Mouse (Mus musculus): Measurements from ENCODE around the gene Safb. TPM values are rescaled to one million over a fixed set of nuclear protein-coding genes. Genes with fewer than 3 reads are reported as not detected.
A peak's percentile ranks its signal among the peaks of the same experiment; 100 is the strongest.
"Not testable (repeated sequence)": the region's sequence is repeated elsewhere in the genome, so short reads cannot be mapped to it uniquely, and the experiment has no call there.

Safb gene
- total and polyA plus RNA-seq, 3 experiments = 67.0 to 151 (median 121) TPM

DNA sequence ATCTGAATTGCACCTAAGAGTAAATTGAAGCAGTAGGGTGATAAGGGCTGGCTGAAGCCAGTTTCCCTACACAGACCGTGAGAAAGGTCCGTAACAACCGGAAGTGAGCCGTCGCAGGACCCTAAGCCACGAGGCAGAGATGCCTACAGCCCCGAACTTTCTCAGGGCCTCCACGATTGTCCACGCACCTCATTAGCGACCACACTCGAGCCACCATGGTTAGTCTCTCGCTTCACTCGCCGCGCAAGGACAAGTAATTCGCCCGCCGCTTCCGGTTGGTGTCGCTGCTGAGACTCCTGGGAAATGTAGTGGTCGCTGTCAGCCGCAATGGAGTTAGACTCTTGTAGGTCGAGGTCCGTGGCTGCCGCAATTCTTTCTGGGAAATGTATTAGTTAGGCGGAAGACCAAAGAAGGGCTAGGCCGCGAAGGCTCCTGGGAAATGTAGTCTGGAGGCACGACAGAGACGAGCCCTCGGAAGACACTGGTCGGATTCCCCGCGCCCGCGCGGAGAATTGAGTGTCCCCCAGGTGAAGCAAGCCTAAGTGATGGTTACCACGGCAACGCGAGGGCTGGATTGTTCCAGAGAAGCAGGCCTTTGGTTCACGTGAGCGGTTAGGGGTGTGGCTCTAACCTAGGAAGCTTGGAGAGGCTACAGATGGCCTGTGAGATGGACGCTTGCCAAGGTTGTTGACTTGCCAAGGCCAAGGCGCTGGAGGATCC is 25.0 kb downstream of the Safb start, which contains the start of gene 2410015M20Rik:
Gene 2410015M20Rik, minus strand, starts transcription at position 320 of the 720 bp plus-strand sequence.
- no peaks in the 10 kb centered on the region for H3K27me3 ChIP-seq (ENCODE audit: insufficient read depth, low read length)
- peak; percentile 77 for ATAC-seq (ENCODE audit: extremely low read depth, insufficient number of reproducible peaks, low FRiP score, poor library complexity, severe bottlenecking)
- peaks cover 67% of the 10 kb centered on the region for H3K36me3 ChIP-seq (replicated peaks)
- peaks cover 74% of the 10 kb centered on the region for H3K4me1 ChIP-seq (ENCODE audit: insufficient read depth, low read depth, low read length)
- no peaks in the 10 kb centered on the region for H3K9me3 ChIP-seq (replicated peaks)
- peak within 1 kb of the TSS; percentile 82 for H3K4me3 ChIP-seq (ENCODE audit: low read depth, low read length)
- TF ChIP-seq CTCF (IDR thresholded peaks at IDR 0.05; ENCODE audit: low read depth, low read length) (no peak), GATA1 (IDR thresholded peaks at IDR 0.05; ENCODE audit: borderline replicate concordance, low read length) (no peak)
- peak; percentile 82 for DNase-seq (ENCODE audit: low spot score)

DNA sequence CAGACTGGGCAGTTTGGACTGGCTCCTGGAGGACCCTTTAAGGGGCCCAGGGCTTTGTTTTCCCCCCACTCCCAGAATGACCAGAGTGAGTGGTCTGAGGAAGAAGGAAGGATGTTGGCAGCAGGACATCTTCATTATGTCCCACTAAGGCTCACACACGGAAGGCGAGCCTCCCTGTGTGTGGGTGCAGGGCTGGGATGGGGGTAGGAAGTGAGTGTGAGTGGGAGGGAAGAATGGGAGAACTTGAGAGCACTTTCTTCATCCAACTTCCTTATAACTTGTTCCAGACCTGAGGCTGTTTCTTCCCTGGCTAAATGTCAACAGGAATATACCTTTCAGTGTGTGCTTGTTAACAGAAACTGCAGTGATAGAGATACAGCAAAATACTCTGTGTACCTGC is 26.7 kb downstream of the Safb start:
- Histone ChIP-seq H3K4me3 (ENCODE audit: low read depth, low read length) (no peak overlapping the region; the same call in 1 of the 2 replicates), H3K36me3 (replicated peaks) (peaks cover 67% of the 10 kb centered on the region), H3K9me3 (replicated peaks) (no peaks in the 10 kb centered on the region), H3K27me3 (ENCODE audit: insufficient read depth, low read length) (no peaks in the 10 kb centered on the region), H3K4me1 (ENCODE audit: insufficient read depth, low read depth, low read length) (peaks cover 77% of the 10 kb centered on the region)
- DNase-seq (ENCODE audit: low spot score) (no peak), ATAC-seq (ENCODE audit: extremely low read depth, insufficient number of reproducible peaks, low FRiP score, poor library complexity, severe bottlenecking) (no peak)
- TF ChIP-seq CTCF (IDR thresholded peaks at IDR 0.05; ENCODE audit: low read depth, low read length) (no peak), TAL1 (conservative IDR thresholded peaks at IDR 0.05; ENCODE audit: low read depth, low read length) (no peak), GATA1 (IDR thresholded peaks at IDR 0.05; ENCODE audit: borderline replicate concordance, low read length) (no peak), POLR2AphosphoS5 (IDR thresholded peaks at IDR 0.05; ENCODE audit: insufficient replicate concordance, low read depth, low read length) (no peak), GATA2 (IDR thresholded peaks at IDR 0.05; ENCODE audit: borderline replicate concordance, low read depth, low read length) (no peak)

DNA sequence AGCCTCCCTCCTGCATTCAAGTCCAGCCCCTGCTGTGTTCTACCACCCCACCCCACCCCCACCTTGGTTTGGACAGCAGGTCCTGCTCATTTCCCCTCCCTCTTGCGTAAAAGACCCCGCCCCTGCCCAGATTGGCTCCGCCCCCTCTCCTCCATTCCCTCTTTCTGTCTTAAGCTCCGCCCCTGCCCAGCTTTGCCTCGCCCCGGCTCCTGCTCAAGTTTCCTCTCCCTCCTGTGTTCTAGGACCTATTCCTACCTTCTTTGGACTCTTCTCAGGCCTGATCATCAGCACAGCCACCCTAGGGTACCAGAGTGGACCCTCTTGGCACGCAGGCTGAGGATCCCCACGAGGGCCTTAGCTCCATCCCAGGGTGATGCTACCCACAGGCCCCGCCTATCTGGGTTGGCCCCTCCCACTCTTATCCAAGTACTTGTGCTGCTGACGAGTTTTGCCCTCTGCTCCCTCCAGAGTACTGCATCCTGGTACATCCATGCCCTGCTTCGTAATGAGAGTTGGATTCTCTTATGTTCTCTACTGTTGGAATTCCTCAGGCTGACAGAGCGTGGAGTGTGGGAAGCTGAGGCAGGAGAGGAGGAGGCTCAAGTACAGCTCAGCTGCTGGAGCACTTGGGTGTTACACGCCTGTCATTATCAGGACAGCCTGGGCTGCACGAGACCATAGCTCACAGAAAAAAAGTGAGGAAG is 27.4 kb downstream of the Safb start:
- Histone ChIP-seq H3K4me3 (ENCODE audit: low read depth, low read length) (peak overlapping the region; percentile 52; the same call in 1 of the 2 replicates), H3K36me3 (replicated peaks) (peaks cover 67% of the 10 kb centered on the region), H3K27me3 (ENCODE audit: insufficient read depth, low read length) (no peaks in the 10 kb centered on the region), H3K4me1 (ENCODE audit: insufficient read depth, low read depth, low read length) (peaks cover 76% of the 10 kb centered on the region), H3K9me3 (replicated peaks) (no peaks in the 10 kb centered on the region)
- DNase-seq (ENCODE audit: low spot score) (peak; percentile 34), ATAC-seq (ENCODE audit: extremely low read depth, insufficient number of reproducible peaks, low FRiP score, poor library complexity, severe bottlenecking) (no peak)
- no peak for TF ChIP-seq GATA1 (IDR thresholded peaks at IDR 0.05; ENCODE audit: borderline replicate concordance, low read length)
- TF ChIP-seq TAL1 (conservative IDR thresholded peaks at IDR 0.05; ENCODE audit: low read depth, low read length) = no peak
- TF ChIP-seq CTCF (IDR thresholded peaks at IDR 0.05; ENCODE audit: low read depth, low read length) = no peak
- TF ChIP-seq POLR2AphosphoS5 (IDR thresholded peaks at IDR 0.05; ENCODE audit: insufficient replicate concordance, low read depth, low read length) = no peak
- no peak for TF ChIP-seq GATA2 (IDR thresholded peaks at IDR 0.05; ENCODE audit: borderline replicate concordance, low read depth, low read length)

DNA sequence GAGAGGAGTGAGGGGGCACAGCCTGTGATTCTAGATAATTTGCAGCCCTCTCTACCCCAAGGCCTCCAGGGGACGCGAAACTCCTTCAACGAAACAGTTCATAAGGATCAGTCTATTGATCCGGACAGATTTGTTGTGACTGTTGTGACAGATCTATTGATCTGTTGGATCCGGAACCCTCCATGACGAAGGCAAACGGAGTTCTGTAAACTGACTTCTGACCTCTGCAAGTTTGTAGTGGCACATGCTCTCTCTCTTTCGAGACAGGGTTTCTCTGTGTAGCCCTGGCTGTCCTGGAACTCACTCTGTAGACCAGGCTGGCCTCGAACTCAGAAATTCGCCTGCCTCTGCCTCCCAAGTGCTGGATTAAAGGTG is 27.9 kb downstream of the Safb start:
- peaks cover 76% of the 10 kb centered on the region for H3K4me1 ChIP-seq (ENCODE audit: insufficient read depth, low read depth, low read length)

DNA sequence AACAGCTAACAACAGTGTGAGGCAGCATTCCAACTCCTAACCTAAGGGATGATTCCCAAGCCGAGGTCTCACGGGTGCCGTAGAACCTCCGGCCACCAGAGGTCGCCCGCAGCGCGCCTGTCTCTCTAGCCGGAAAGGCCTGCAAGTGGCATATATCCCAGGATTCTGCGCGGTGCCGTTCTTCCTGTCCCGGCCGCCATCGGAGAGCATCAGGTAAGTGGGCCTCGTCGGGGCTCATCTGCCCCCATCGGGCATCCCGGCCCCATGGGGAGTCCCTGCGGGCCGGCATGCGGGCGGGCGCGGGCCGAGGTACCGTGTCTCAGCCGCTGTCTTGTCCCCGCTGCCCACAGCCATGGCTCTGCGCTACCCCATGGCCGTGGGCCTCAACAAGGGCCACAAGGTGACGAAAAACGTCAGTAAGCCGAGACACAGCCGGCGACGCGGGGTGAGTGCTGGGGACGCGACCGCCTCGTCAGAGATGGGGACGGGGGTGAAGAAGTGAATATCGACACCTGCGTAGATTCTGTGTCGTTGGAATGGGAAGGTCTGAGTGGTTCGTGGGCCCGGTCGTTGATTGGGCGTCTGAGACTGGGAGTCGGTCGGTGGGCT is 28.7 kb downstream of the Safb start, which contains the start of gene Rpl36:
Gene Rpl36, plus strand, starts transcription at position 181 of the 609 bp plus-strand sequence.
- TF ChIP-seq POLR2AphosphoS5 (IDR thresholded peaks at IDR 0.05; ENCODE audit: insufficient replicate concordance, low read depth, low read length) (no peak), GATA2 (IDR thresholded peaks at IDR 0.05; ENCODE audit: borderline replicate concordance, low read depth, low read length) (no peak), CTCF (IDR thresholded peaks at IDR 0.05; ENCODE audit: low read depth, low read length) (peak; percentile 85)
- Histone ChIP-seq H3K4me3 (ENCODE audit: low read depth, low read length) (peak within 1 kb of the TSS; percentile 88), H3K36me3 (replicated peaks) (peaks cover 67% of the 10 kb centered on the region), H3K27me3 (ENCODE audit: insufficient read depth, low read length) (no peaks in the 10 kb centered on the region), H3K9me3 (replicated peaks) (no peaks in the 10 kb centered on the region), H3K4me1 (ENCODE audit: insufficient read depth, low read depth, low read length) (peaks cover 76% of the 10 kb centered on the region)
- DNase-seq (ENCODE audit: low spot score) = peak; percentile 69
- peak; percentile 29; the same call in 1 of the 2 replicates for ATAC-seq (ENCODE audit: extremely low read depth, insufficient number of reproducible peaks, low FRiP score, poor library complexity, severe bottlenecking)

More for the DNA sequence above, 27.9 kb downstream of the Safb start:
- not testable (repeated sequence) for DNase-seq (ENCODE audit: low spot score); ATAC-seq (ENCODE audit: extremely low read depth, insufficient number of reproducible peaks, low FRiP score, poor library complexity, severe bottlenecking); H3K27me3 ChIP-seq (ENCODE audit: insufficient read depth, low read length); H3K9me3 ChIP-seq (replicated peaks)
- Histone ChIP-seq H3K4me3 (ENCODE audit: low read depth, low read length) (peak overlapping the region; percentile 52; the same call in 1 of the 2 replicates), H3K36me3 (replicated peaks) (peaks cover 67% of the 10 kb centered on the region)

DNA sequence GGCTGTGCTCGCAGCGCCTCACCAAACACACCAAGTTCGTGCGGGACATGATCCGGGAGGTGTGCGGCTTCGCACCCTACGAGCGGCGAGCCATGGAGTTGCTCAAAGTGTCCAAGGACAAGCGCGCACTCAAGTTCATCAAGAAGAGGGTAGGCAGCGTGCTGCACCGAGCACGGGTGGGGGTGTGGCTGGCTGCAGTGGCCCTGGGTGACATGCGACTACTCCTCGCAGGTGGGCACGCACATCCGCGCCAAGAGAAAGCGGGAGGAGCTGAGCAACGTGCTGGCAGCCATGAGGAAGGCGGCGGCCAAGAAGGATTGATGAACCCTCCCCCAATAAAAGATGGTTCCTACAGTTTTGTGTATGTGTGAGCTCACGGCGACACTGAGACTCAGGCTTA is 29.3 kb downstream of the Safb start:
- peak; percentile 34 for DNase-seq (ENCODE audit: low spot score)
- H3K9me3 ChIP-seq (replicated peaks); ATAC-seq (ENCODE audit: extremely low read depth, insufficient number of reproducible peaks, low FRiP score, poor library complexity, severe bottlenecking); H3K27me3 ChIP-seq (ENCODE audit: insufficient read depth, low read length): not testable (repeated sequence)
- Histone ChIP-seq H3K4me1 (ENCODE audit: insufficient read depth, low read depth, low read length) (peaks cover 77% of the 10 kb centered on the region), H3K4me3 (ENCODE audit: low read depth, low read length) (peak overlapping the region; percentile 88), H3K36me3 (replicated peaks) (peaks cover 68% of the 10 kb centered on the region)
